Mouse (Mus musculus): ENCODE results near the gene Cib2. TPM values are rescaled to one million over a fixed set of nuclear protein-coding genes. Genes with fewer than 3 reads are reported as not detected.
"Not testable (repeated sequence)": the region's sequence is repeated elsewhere in the genome, so short reads cannot be mapped to it uniquely, and the experiment has no call there.

Cib2 gene
- total RNA-seq (2022): 1 to 10 TPM; 1.2 to 2.3 (median 1.7) TPM

- peak; percentile 72 for DNase-seq (ENCODE audit: low spot score)
These were observed at the start of gene Cib2 for GRCm38 (mm10) chr9:54559771-54560471. Cib2 (minus strand) TSS chr9:54560218.

GRCm38 (mm10) chr9:54604886-54605285 lies 44.9 kb upstream of the Cib2 start:
- peak; percentile 21 for DNase-seq (ENCODE audit: low spot score)

GRCm38 (mm10) chr9:54604131-54604654 lies 44.2 kb upstream of the Cib2 start:
- DNase-seq (ENCODE audit: low spot score): no peak

- no peak for DNase-seq (ENCODE audit: low spot score)
These were observed 42.9 kb upstream of the Cib2 start for GRCm38 (mm10) chr9:54602916-54603315.

- no peak for DNase-seq (ENCODE audit: low spot score)
These were observed 42.4 kb upstream of the Cib2 start for GRCm38 (mm10) chr9:54602386-54602785.

- DNase-seq (ENCODE audit: low spot score): peak; percentile 25
These were observed 36.9 kb upstream of the Cib2 start for GRCm38 (mm10) chr9:54596752-54597465.

- not testable (repeated sequence) for DNase-seq (ENCODE audit: low spot score)
These were observed 33.6 kb upstream of the Cib2 start for GRCm38 (mm10) chr9:54593652-54594051.

GRCm38 (mm10) chr9:54587863-54588262 lies 27.8 kb upstream of the Cib2 start:
- no peak for DNase-seq (ENCODE audit: low spot score)

GRCm38 (mm10) chr9:54586199-54587061 lies 26.4 kb upstream of the Cib2 start, which contains the start of gene Idh3a:
Idh3a (plus strand) TSS chr9:54586334.
- peak; percentile 96 for DNase-seq (ENCODE audit: low spot score)

- DNase-seq (ENCODE audit: low spot score): no peak
These were observed 25.8 kb upstream of the Cib2 start for GRCm38 (mm10) chr9:54585839-54586198.

GRCm38 (mm10) chr9:54584127-54584526 lies 24.1 kb upstream of the Cib2 start:
- not testable (repeated sequence) for DNase-seq (ENCODE audit: low spot score)

GRCm38 (mm10) chr9:54583712-54584111 lies 23.7 kb upstream of the Cib2 start:
- DNase-seq (ENCODE audit: low spot score): no peak

GRCm38 (mm10) chr9:54571130-54571839 lies 11.3 kb upstream of the Cib2 start:
- no peak for DNase-seq (ENCODE audit: low spot score)

GRCm38 (mm10) chr9:54568732-54569131 lies 8.7 kb upstream of the Cib2 start:
- no peak for DNase-seq (ENCODE audit: low spot score)

GRCm38 (mm10) chr9:54566958-54567357 lies 6.9 kb upstream of the Cib2 start:
- no peak for DNase-seq (ENCODE audit: low spot score)

- no peak for DNase-seq (ENCODE audit: low spot score)
These were observed 998 bp upstream of the Cib2 start for GRCm38 (mm10) chr9:54560831-54561601.

GRCm38 (mm10) chr9:54558731-54559130 lies 1.3 kb downstream of the Cib2 start:
- DNase-seq (ENCODE audit: low spot score): no peak

- DNase-seq (ENCODE audit: low spot score): no peak
These were observed 5.0 kb downstream of the Cib2 start for GRCm38 (mm10) chr9:54555044-54555443.

GRCm38 (mm10) chr9:54552409-54552808 lies 7.6 kb downstream of the Cib2 start:
- no peak for DNase-seq (ENCODE audit: low spot score)

- no peak for DNase-seq (ENCODE audit: low spot score)
These were observed 10.6 kb downstream of the Cib2 start for GRCm38 (mm10) chr9:54549433-54549832.

Measured in heart, adult 8-10 months (tissue).